Mouse (Mus musculus): Measurements from ENCODE around the gene Pde5a.
A peak's percentile ranks its signal among the peaks of the same experiment; 100 is the strongest.

Gene Pde5a

GRCm38 (mm10) chr3:122763768-122764167, 35.0 kb downstream of the Pde5a start:
- DNase-seq (ENCODE audit: low read depth), result peak; percentile 59

- DNase-seq (ENCODE audit: low read depth), result no peak
Measured at GRCm38 (mm10) chr3:122766930-122767329, 38.2 kb downstream of the Pde5a start.

DNA sequence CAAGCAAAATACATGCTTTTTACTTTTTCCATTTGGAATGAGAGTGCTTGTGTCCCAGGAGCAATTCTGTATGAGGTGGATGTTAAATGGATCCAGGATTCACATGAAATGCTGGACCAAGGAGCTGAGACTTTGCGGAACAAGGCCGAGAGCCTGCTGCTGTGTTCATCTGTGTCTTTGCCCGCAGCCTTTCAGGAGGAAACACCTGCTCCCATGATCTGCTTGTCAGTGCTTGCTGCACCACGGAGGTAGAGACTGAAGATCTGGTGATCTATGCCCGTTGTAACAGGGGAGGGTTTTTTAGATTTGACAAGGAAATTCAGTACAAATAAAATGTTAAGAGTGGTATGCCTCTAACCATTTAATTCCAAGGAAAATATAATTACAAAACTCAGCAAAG, 39.1 kb downstream of the Pde5a start:
- DNase-seq (ENCODE audit: low read depth), result no peak

DNA sequence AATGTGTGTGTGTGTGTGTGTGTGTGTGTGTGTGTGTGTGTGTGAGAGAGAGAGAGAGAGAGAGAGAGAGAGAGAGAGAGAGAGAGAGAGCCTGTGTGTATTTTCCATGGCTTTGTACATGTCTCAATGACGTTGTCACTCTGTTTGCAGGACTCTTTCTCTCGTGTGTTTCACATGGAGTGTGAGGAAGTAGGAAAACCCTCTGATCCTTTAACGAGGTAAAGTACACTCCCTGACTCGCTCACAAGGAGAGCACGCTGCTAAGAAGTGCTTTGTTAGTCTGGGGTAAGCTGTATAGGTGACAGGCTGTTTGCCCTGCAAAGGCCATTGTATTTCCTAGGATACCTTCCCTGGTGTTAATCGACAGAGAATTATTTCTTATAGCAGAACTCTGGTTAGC, 52.7 kb downstream of the Pde5a start:
- DNase-seq (ENCODE audit: low read depth), result no peak

- DNase-seq (ENCODE audit: low read depth), result peak; percentile 57
Measured at GRCm38 (mm10) chr3:122784245-122784644, 55.5 kb downstream of the Pde5a start.

- DNase-seq (ENCODE audit: low read depth), result no peak
Measured at GRCm38 (mm10) chr3:122788314-122788713, 59.6 kb downstream of the Pde5a start.

DNA sequence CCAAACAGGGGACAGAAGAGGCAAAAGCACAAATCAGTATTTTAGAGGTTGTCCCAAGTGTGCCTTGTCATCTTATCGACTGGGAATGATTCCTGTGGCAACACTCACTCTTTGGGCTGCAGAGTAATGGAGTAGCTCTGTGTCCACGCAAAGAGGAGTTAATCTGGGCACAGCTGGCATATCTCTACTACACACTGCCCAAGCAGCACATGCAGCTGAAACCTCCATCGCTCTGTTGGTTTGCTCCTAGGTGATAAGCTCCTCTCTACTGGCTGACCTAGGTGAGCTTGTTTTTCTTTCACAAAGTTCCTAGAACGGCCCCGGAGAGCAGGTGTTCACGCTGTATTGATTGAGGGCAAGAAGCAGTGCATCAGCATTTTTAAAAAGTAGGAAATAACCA, 60.8 kb downstream of the Pde5a start:
- DNase-seq (ENCODE audit: low read depth), result no peak

DNA sequence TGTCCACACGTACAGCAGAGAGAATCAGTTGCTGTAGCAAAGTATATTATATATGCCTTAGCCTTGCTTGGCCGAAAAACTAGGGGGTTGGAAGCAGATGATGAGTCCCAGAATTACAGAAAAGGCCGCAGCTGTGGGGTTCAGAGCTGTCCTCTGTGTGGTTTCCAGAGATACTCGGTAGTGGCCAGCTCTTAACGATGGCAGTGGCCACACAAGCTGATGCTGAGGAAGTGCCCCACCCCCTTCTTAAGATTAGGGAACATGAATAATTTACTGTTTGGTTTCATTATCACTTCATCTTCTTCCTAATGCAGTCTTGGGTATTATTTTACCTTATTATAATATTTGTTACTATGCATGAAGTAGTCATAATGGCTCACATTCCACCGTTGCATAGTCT, 71.3 kb downstream of the Pde5a start:
- peak; percentile 60 for DNase-seq (ENCODE audit: low read depth)

GRCm38 (mm10) chr3:122800553-122801435, 72.0 kb downstream of the Pde5a start:
- DNase-seq (ENCODE audit: low read depth), result no peak

DNA sequence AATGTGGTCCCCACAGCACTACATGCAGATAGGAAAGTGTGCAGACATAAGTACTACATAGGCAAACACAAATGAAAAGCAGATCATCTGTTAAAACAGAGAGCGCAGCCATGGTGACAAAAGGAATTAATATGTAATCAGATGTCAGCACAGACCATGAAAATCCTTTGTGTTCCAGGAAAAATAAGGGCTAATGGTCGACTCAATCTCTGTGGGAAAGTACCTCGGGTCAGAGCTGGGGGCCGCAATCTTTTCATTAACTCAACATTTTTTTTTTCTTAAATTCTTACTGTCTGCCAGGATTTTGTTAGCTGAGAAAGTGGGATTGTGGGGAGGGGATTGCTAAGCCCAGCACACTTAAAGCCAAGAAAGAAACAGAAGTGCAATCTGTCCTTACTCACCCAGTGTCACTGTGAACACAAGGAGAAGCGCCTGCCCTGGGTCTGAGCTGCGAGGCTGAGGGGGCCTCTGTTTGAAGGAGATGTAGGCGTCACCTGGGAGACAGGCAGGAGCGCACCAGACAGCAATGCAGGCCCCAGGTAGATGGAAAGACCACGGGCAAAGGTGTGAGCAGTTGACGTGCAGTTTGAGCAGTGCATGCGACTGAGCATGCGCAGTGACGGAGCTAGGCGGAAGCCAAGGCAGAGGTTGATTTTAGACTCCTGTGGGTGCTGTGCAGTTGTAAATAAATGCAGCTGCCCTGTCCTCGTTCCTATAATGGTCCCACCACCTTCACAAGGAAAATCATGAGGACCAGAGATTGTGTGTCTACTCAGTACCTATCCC, 72.9 kb downstream of the Pde5a start:
- no peak for DNase-seq (ENCODE audit: low read depth)

DNA sequence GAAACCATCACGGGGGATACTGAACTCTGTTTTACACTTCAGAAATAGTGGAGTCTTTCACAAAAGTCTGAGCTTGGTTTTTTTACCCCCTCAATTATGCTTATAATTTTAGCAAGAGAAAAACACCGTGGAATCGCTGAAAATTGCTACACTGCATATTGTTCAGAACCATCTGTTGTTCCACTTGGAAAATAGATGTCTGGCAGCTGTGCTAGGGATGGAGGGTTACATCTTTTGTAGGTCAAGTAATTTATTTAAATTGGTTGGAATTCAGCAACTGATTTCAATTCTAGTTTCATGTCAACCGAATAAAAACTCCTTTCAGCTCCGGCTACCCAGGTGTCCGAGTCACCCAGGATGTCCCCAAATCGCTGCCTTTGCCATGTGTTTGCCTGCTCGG, 78.6 kb downstream of the Pde5a start:
- no peak for DNase-seq (ENCODE audit: low read depth)

DNA sequence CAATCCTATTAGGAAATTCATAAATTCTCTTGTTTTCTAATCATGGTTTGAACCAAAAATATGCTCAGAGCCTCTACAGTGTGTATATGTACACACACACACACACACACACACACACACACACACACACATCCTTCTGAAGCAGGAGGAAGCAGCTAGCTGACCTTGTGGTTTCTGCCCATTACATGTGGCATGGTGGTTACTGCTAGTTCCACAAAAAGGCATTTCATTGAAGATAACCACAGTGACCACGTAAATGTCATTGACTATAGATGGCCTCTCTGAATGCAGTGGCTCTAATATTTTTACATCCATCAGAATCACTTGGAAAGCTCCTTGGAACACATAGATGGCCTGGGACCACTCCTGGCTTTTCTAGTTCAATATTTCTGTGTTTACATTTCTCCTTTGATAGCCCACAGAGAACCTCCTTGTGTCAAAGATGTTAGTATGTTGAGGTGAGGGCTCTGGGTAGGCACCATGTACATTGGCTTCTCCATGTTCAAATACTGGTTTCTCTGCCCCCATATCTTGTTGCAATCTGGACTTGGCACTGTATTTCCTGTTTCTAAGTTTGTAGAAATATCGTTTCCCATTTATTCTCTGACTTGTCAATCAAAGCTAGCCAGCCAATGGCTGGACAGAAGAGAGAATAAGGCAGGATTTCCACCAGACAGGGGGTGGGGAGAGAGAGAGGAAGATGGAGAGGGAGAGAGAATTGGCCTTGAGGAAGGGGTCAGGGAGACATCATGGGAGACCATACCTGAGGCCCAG, 81.5 kb downstream of the Pde5a start:
- peak; percentile 95 for DNase-seq (ENCODE audit: low read depth)

GRCm38 (mm10) chr3:122810986-122811385, 82.2 kb downstream of the Pde5a start:
- no peak for DNase-seq (ENCODE audit: low read depth)

GRCm38 (mm10) chr3:122814531-122814930, 85.8 kb downstream of the Pde5a start:
- no peak for DNase-seq (ENCODE audit: low read depth)

DNA sequence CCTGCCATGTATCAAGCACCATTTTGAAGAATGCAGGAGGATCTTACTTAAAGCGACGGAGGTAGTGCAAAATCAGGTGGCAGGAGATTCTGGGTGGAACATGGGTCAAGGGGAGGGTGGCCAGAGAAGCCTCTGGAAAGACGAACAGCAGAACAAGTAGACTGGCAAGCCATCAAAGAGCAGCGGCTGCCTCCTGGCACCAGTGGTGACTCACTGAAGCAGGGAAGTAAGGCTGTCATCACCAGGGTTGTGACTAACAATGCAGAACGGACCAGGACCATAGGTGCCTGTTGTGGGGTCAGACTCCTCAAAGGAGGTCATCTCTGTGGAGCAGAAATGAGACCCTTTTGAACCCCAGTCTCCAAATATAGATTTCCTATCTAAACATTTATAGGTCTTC, 89.5 kb downstream of the Pde5a start:
- DNase-seq (ENCODE audit: low read depth), result no peak

DNA sequence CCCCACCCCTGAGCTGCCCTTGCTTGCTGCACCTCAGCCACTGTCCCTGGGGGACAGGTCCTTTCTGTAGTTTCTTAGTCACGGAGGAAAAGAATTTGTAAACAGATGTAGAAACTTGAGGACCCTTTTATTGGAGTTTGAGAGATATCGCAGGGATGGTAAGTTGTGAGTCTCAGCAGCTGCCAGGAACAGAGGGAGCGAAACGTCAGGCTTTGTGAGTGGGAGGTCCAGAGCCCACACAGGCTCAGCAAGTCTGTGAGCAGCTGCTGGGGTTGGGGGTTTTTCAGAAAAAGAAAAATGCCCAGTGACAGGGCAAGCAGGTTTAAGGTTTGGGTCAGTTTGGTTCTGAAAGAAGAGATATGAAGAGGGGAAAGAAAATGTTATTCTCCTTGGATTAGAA, 92.0 kb downstream of the Pde5a start:
- no peak for DNase-seq (ENCODE audit: low read depth)

- DNase-seq (ENCODE audit: low read depth), result no peak
Measured at GRCm38 (mm10) chr3:122828270-122829058, 99.7 kb downstream of the Pde5a start.

DNA sequence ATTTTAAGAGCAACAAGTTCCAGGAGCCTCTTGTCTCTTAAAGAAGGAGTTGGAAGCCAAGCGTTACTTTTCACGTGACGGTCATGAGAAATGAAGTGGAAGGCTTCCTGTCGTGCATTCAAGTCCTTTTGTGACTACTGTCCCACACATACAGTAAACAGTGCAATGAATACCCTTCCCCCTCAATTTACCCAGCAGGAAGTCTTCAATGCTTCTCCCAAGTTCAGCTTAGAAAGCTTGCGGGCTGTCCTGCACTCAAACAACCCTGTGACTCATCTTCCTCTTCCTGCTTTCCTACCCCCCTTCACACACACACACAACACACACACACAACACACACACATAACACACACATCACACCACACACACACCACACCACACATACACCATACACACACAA, 105.8 kb downstream of the Pde5a start:
- DNase-seq (ENCODE audit: low read depth), result peak; percentile 68

DNA sequence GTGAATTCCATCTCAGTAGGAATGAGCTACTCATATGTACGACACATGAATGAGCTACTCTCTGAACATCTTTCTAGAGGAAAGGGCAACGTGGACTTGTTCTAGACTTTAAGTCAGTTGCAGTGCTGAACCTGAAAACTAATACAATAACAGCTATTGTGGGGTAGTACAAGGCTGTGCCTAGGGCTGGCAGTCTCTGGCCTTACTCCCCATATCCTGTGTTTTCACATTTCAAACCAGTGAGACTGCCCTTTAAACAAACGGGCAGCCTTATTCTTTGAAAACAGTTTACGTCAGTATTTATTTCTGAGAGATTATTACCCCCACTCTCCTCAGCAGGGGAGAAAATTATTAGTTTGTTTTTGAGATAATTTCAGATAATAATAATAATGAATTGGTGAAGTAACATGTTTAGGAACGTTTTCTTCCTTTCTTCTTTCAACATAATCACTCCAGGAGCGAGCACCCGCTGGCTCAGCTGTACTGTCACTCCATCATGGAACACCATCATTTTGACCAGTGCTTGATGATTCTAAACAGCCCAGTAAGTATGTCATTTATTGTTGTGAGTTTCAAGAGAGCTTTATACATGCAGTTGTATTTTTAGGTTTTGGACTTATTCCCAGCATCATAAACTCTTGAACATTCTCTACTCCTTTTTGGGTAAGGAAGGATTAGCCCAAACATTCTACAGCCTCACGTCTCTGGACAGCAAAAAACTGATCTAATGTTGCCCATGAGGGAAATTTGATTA, 106.5 kb downstream of the Pde5a start:
- DNase-seq (ENCODE audit: low read depth), result no peak

- no peak for DNase-seq (ENCODE audit: low read depth)
Measured at GRCm38 (mm10) chr3:122837639-122838038, 108.9 kb downstream of the Pde5a start.

Measured in 416B (cell line).